Mouse (Mus musculus): ENCODE data around the gene Rin3.

DNA sequence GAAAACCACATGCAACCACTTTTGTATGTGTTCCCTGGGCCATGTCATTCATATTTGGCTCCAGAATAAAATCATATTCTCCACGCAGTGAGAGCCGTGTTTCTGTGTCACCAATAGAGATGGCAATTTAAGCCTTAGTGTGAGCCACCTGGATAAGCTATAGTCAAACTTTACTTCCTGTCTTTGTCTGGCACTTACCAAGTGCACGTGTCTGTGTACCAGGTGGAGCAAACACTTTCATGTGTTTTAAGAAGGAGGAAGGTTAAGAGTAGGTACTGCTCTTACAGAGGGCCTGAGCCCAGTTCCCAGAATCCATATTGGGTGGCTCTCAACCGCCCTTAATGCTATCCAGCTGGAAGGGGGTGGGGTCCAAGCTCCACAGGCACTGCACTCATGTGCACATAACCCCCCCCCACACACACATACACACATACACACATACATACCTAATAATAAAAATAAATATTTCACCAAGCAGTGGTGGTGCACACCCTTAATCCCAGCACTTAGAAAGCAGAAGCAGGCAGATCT, 142.3 kb downstream of the Rin3 start:
- TF ChIP-seq CTCF (IDR thresholded peaks at IDR 0.05; ENCODE audit: control insufficient read depth, insufficient read depth, low read length) (no peak), POLR2A (IDR thresholded peaks at IDR 0.05; ENCODE audit: borderline replicate concordance, control insufficient read depth, low read depth, low read length) (no peak)
